Mouse (Mus musculus) lung, embryonic 14.5 days (tissue): Measurements from ENCODE around the gene Ccdc77. TPM values are rescaled to one million over a fixed set of nuclear protein-coding genes. Genes with fewer than 3 reads are reported as not detected.
A peak's percentile ranks its signal among the peaks of the same experiment; 100 is the strongest.

Source experiments
- ATAC-seq: fragments of 200-750 bp; cut with Nextera tagmentation; 2 replicates; pipeline ENCODE4 v1.8.0; 2017; ENCODE audit warnings: mild to moderate bottlenecking, moderate TSS enrichment, moderate library complexity; ENCODE audit not compliant: insufficient read depth
- DNase-seq: peaks from one replicate; pipeline ENCODE4 v3.0.0-alpha.2; 2015
- H3K27ac ChIP-seq: fragments of 300-500 bp; sonication (generic); 2 replicates; pipeline ENCODE4 v1.5.1; 2014; ENCODE audit warnings: low read depth, mild to moderate bottlenecking, moderate library complexity
- H3K27me3 ChIP-seq: fragments of 300-500 bp; sonication (generic); 2 replicates; pipeline ENCODE4 v1.6.1; 2014; ENCODE audit warnings: low read length, control low read depth; ENCODE audit not compliant: insufficient read depth
- H3K36me3 ChIP-seq: fragments of 300-500 bp; sonication (generic); 2 replicates; pipeline ENCODE4 v1.6.1; 2014; ENCODE audit warnings: control low read depth; ENCODE audit not compliant: insufficient read depth
- H3K4me1 ChIP-seq: fragments of 300-500 bp; sonication (generic); 2 replicates; pipeline ENCODE4 v1.6.1; 2014; ENCODE audit warnings: antibody characterized with exemption, control low read depth; ENCODE audit not compliant: insufficient read depth
- H3K4me2 ChIP-seq: fragments of 300-500 bp; sonication (generic); 2 replicates; pipeline ENCODE4 v1.6.1; 2014; ENCODE audit warnings: mild to moderate bottlenecking
- H3K4me3 ChIP-seq: fragments of 300-500 bp; sonication (generic); 2 replicates; pipeline ENCODE4 v1.5.1; 2014; ENCODE audit warnings: low read depth, low read length
- H3K9ac ChIP-seq: fragments of 300-500 bp; sonication (generic); 2 replicates; pipeline ENCODE4 v1.6.1; 2014
- H3K9me3 ChIP-seq: fragments of 300-500 bp; sonication (generic); 2 replicates; pipeline ENCODE4 v1.6.1; 2016; ENCODE audit warnings: low read depth, low read length, control low read depth
- CTCF ChIP-seq: IDR thresholded peaks from 2 replicates; pipeline ENCODE4 v1.5.1; 2016; ENCODE audit warnings: antibody characterized with exemption, low read depth
- WGBS: fragments of 180-500 bp; shearing (Covaris S2); extraction: QIAGEN DNeasy Blood & Tissue Kit; methylation state at CpG from one replicate; pipeline ENCODE4 v1.1.7; 2014; 5-methylcytosine and 5-hydroxymethylcytosine counted together
- polyA plus RNA-seq: library from polyadenylated mRNA; unstranded; fragments of >200 nt; fragmentation: Nextera tagmentation; extraction: Ambion mirVana; gene quantifications from 2 replicates; pipeline ENCODE4 v1.2.1, GENCODE M21; 2014

Ccdc77 gene
- polyA plus RNA-seq: 24.8 and 26.5 TPM in 2 replicates

- H3K9ac ChIP-seq: peak within 1 kb of the TSS; percentile 93
- H3K4me2 ChIP-seq: peak within 1 kb of the TSS; percentile 88
- WGBS: under 1% methylated on average over 71 of the region's 71 CpGs
- no peaks in the 10 kb centered on the region for H3K9me3 ChIP-seq
- TF ChIP-seq CTCF: peak; percentile 32; the same call in 1 of the 2 replicates
- H3K4me3 ChIP-seq: peak within 1 kb of the TSS; percentile 97
- H3K27me3 ChIP-seq: no peaks in the 10 kb centered on the region
- peaks cover 19% of the 10 kb centered on the region for H3K36me3 ChIP-seq
- ATAC-seq: peak; percentile 96
- peak within 1 kb of the TSS; percentile 97 for H3K27ac ChIP-seq
- peaks cover 8% of the 10 kb centered on the region for H3K4me1 ChIP-seq
- peak; percentile 96 for DNase-seq
Measured at GRCm38 (mm10) chr6:120363688-120364522, at the start of gene Ccdc77, which contains the start of gene Kdm5a. Gene Ccdc77, minus strand, starts transcription at chr6:120364374. Gene Kdm5a, plus strand, starts transcription at chr6:120364124.

- TF ChIP-seq CTCF: no peak
- ATAC-seq: no peak
- no peaks in the 10 kb centered on the region for H3K4me1 ChIP-seq
- H3K27ac ChIP-seq: no peak overlapping the region
- peaks cover 85% of the 10 kb centered on the region for H3K36me3 ChIP-seq
- no peak overlapping the region for H3K9ac ChIP-seq
- WGBS: 92% methylated on average over 1 of the region's 1 CpGs
- no peaks in the 10 kb centered on the region for H3K9me3 ChIP-seq
- no peak overlapping the region for H3K4me3 ChIP-seq
- no peak for DNase-seq
- no peaks in the 10 kb centered on the region for H3K27me3 ChIP-seq
- H3K4me2 ChIP-seq: no peak overlapping the region
Measured at GRCm38 (mm10) chr6:120403936-120404335, 39.8 kb upstream of the Ccdc77 start.

GRCm38 (mm10) chr6:120395622-120396345 is 31.6 kb upstream of the Ccdc77 start:
- H3K4me3 ChIP-seq: no peak overlapping the region
- no peak for TF ChIP-seq CTCF
- peaks cover 85% of the 10 kb centered on the region for H3K36me3 ChIP-seq
- H3K4me1 ChIP-seq: no peaks in the 10 kb centered on the region
- no peaks in the 10 kb centered on the region for H3K27me3 ChIP-seq
- no peak overlapping the region for H3K4me2 ChIP-seq
- H3K9ac ChIP-seq: no peak overlapping the region
- no peak for ATAC-seq
- WGBS: 89% methylated on average over 5 of the region's 5 CpGs
- H3K27ac ChIP-seq: no peak overlapping the region
- no peaks in the 10 kb centered on the region for H3K9me3 ChIP-seq
- DNase-seq: no peak

GRCm38 (mm10) chr6:120392811-120393210 is 28.6 kb upstream of the Ccdc77 start:
- Histone ChIP-seq H3K36me3 (peaks cover 84% of the 10 kb centered on the region), H3K4me3 (no peak overlapping the region), H3K27me3 (no peaks in the 10 kb centered on the region), H3K4me1 (no peaks in the 10 kb centered on the region), H3K9me3 (no peaks in the 10 kb centered on the region), H3K27ac (no peak overlapping the region), H3K9ac (no peak overlapping the region), H3K4me2 (no peak overlapping the region)
- ATAC-seq (no peak), DNase-seq (no peak)
- TF ChIP-seq CTCF: no peak
- WGBS: 83% methylated on average over 2 of the region's 2 CpGs

GRCm38 (mm10) chr6:120390054-120390453 is 25.9 kb upstream of the Ccdc77 start:
- Histone ChIP-seq H3K9ac (no peak overlapping the region), H3K4me3 (no peak overlapping the region), H3K9me3 (no peaks in the 10 kb centered on the region), H3K27me3 (no peaks in the 10 kb centered on the region), H3K4me2 (no peak overlapping the region), H3K27ac (no peak overlapping the region), H3K36me3 (peaks cover 81% of the 10 kb centered on the region), H3K4me1 (no peaks in the 10 kb centered on the region)
- DNase-seq (no peak), ATAC-seq (no peak)
- no peak for TF ChIP-seq CTCF
- WGBS: 83% methylated on average over 3 of the region's 3 CpGs

- no peak overlapping the region for H3K4me2 ChIP-seq
- no peaks in the 10 kb centered on the region for H3K9me3 ChIP-seq
- TF ChIP-seq CTCF: no peak
- H3K4me1 ChIP-seq: no peaks in the 10 kb centered on the region
- H3K36me3 ChIP-seq: peaks cover 80% of the 10 kb centered on the region
- no peak overlapping the region for H3K27ac ChIP-seq
- ATAC-seq (no peak), DNase-seq (no peak)
- 89% methylated on average over 2 of the region's 2 CpGs for WGBS
- no peak overlapping the region for H3K4me3 ChIP-seq
- no peak overlapping the region for H3K9ac ChIP-seq
- no peaks in the 10 kb centered on the region for H3K27me3 ChIP-seq
Measured at GRCm38 (mm10) chr6:120376736-120377135, 12.6 kb upstream of the Ccdc77 start.

- Histone ChIP-seq H3K4me1 (peaks cover 8% of the 10 kb centered on the region), H3K4me3 (peak overlapping the region; percentile 97), H3K27ac (no peak overlapping the region), H3K4me2 (peak overlapping the region; percentile 88), H3K27me3 (no peaks in the 10 kb centered on the region), H3K9ac (peak overlapping the region; percentile 93), H3K36me3 (peaks cover 31% of the 10 kb centered on the region), H3K9me3 (no peaks in the 10 kb centered on the region)
- peak; percentile 18 for DNase-seq
- ATAC-seq: no peak
- WGBS: 3% methylated on average over 15 of the region's 15 CpGs
- no peak for TF ChIP-seq CTCF
Measured at GRCm38 (mm10) chr6:120365051-120365450, 877 bp upstream of the Ccdc77 start.
